Mouse (Mus musculus) left cerebral cortex, adult 9 months (tissue): ENCODE measurements around the gene Lcor.

Source experiments
- DNase-seq, 2 experiments: peaks; one replicate each; pipeline ENCODE4 v3.0.0; 2022; ENCODE audit warnings: low spot score in 2 of 2

Lcor gene

GRCm38 (mm10) chr19:41482190-41482908 lies at the start of gene Lcor:
Lcor (plus strand) TSS chr19:41482637.
- DNase-seq: peak; percentile 61 to 74

- no peak for DNase-seq
Measured at GRCm38 (mm10) chr19:41435366-41435765, 47.1 kb upstream of the Lcor start.

- no peak for DNase-seq
Measured at GRCm38 (mm10) chr19:41436461-41436860, 46.0 kb upstream of the Lcor start.

GRCm38 (mm10) chr19:41438953-41439352 lies 43.5 kb upstream of the Lcor start:
- peak; percentile 2 to 17 for DNase-seq

GRCm38 (mm10) chr19:41441446-41441845 lies 41.0 kb upstream of the Lcor start:
- no peak for DNase-seq

GRCm38 (mm10) chr19:41441911-41442607 lies 40.4 kb upstream of the Lcor start:
- DNase-seq: no peak

- DNase-seq: peak in 1 of 2 experiments; percentile 18
Measured at GRCm38 (mm10) chr19:41442608-41442969, 39.8 kb upstream of the Lcor start.

- no peak for DNase-seq
Measured at GRCm38 (mm10) chr19:41444491-41444890, 37.9 kb upstream of the Lcor start.

- no peak for DNase-seq
Measured at GRCm38 (mm10) chr19:41445013-41445610, 37.3 kb upstream of the Lcor start.

- no peak for DNase-seq
Measured at GRCm38 (mm10) chr19:41445723-41446122, 36.7 kb upstream of the Lcor start.

GRCm38 (mm10) chr19:41447166-41447565 lies 35.3 kb upstream of the Lcor start:
- no peak for DNase-seq

- no peak for DNase-seq
Measured at GRCm38 (mm10) chr19:41447760-41448159, 34.7 kb upstream of the Lcor start.

- no peak for DNase-seq
Measured at GRCm38 (mm10) chr19:41449415-41450075, 32.9 kb upstream of the Lcor start.

- no peak for DNase-seq
Measured at GRCm38 (mm10) chr19:41452166-41452565, 30.3 kb upstream of the Lcor start.

- DNase-seq: no peak
Measured at GRCm38 (mm10) chr19:41454601-41455000, 27.8 kb upstream of the Lcor start.

- no peak for DNase-seq
Measured at GRCm38 (mm10) chr19:41455091-41455626, 27.3 kb upstream of the Lcor start.

GRCm38 (mm10) chr19:41457181-41457580 lies 25.3 kb upstream of the Lcor start:
- DNase-seq: no peak

GRCm38 (mm10) chr19:41462166-41462735 lies 20.2 kb upstream of the Lcor start:
- no peak for DNase-seq

- DNase-seq: no peak
Measured at GRCm38 (mm10) chr19:41463841-41464240, 18.6 kb upstream of the Lcor start.

GRCm38 (mm10) chr19:41466475-41466874 lies 16.0 kb upstream of the Lcor start:
- no peak for DNase-seq

GRCm38 (mm10) chr19:41473566-41474135 lies 8.8 kb upstream of the Lcor start:
- no peak for DNase-seq
